Mouse (Mus musculus) fibroblast of lung, adult 2 months (primary cell): ENCODE data around the gene Pom121.

Experiments used
- DNase-seq: peaks from one replicate; pipeline ENCODE4 v3.0.0-alpha.2; 2011; ENCODE audit warnings: low read depth

Pom121 gene

DNA sequence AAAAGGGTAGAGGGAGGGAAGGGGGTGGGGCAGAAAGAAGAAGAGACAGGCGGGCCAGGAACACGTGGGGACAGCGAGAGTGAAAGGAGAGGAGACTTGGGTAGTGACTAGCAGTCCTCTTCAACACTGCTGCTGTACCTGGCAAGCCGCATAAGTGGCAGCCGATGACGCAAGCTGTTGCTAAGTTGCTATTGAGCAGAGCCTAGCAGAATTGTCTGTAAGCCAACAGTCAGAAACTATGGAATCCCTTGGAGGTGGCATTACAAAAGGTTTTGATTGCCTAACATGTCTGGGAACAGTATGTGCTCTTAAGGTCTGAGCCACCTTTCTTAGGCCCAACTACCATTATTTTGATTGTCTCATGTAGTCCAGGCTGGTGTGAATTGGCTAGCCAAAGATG lies 26.0 kb downstream of the Pom121 start:
- DNase-seq = no peak

- DNase-seq = no peak
Measured at GRCm38 (mm10) chr5:135367841-135368240, 26.5 kb downstream of the Pom121 start.

- DNase-seq = no peak
Measured at GRCm38 (mm10) chr5:135363540-135363939, 30.8 kb downstream of the Pom121 start.

DNA sequence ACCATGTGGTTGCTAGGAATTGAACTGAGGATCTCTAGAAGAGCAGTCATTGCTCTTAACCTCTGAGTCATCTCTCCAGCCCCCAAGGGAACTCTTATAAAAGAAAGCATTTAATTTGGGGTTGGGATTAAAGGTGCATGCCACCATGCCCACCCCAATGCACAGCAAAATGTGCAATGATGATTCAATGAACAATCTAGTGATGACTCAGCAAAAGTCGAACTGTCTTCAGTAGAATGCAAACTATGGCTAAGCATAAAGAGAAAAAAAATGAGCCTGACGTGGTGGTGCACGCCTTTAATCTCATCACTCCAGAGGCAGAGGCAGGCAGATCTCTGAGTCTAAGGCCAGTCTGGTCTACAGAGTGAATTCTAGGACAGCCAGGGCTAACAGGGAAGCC lies 31.8 kb downstream of the Pom121 start:
- no peak for DNase-seq

DNA sequence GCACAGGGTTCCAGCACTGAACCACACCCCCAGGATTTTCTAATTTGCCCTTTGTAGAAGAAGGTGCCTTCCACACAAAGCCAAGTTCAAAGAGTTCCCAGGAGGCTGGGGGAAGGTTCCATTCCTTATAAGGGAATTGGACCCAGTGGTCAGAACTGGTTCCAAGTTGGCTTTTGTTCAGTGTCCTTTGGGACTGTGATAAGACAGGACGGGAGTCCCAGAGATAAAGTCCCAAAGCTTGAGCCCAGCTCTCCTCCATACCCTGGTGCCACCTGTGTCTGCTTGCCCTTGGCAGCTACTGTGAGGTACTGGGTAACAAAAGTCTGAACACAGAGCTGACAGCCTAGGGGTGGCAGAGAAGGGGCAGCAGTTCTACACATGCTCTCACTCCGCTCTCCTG lies 34.6 kb downstream of the Pom121 start:
- no peak for DNase-seq

GRCm38 (mm10) chr5:135357556-135357955 lies 36.8 kb downstream of the Pom121 start:
- no peak for DNase-seq

GRCm38 (mm10) chr5:135356090-135356489 lies 38.3 kb downstream of the Pom121 start:
- DNase-seq = no peak

DNA sequence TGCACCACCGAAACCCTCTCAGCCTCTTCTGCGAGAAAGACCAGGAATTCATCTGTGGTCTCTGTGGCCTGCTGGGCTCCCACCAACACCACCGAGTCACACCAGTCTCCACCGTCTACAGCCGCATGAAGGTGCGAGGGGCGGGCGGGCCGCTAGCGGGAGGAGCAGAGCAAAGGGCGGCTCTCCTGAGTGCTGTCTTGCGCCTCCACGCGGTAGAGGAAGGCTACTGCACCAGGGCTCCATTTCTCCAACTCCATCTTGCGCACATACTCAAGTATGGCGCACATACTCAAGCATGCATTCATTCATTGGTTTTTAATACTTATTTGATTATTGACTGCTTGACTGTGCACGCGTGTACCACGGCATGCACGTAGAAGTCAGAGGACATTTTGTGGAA lies 40.8 kb downstream of the Pom121 start:
- DNase-seq = no peak

DNA sequence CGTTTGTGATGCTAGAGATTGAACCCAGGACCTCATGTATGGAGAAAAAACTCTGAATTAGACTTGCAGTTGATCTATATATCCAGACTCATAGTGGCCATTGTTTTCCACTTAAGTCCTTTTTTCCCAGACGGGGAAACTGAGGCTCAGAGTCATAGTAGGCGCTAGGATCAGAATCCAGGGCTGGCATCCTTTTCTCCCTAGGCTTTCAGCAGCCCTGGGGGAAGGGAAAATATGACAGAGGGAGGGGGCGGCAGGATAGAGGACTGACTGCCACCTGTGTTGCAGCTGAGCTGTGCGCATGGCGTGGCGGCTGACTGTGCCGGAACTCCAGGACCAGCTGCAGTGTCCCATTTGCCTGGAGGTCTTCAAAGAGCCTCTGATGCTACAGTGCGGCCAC lies 41.4 kb downstream of the Pom121 start, which contains the start of gene Trim50:
TSS of gene Trim50 (plus strand) at position 301 of the 400 bp plus-strand sequence.
- DNase-seq = no peak

- DNase-seq = no peak
Measured at GRCm38 (mm10) chr5:135351606-135352005, 42.7 kb downstream of the Pom121 start.

GRCm38 (mm10) chr5:135349862-135350261 lies 44.5 kb downstream of the Pom121 start, which contains the start of gene Fkbp6:
TSS of gene Fkbp6 (minus strand) at chr5:135350044.
- no peak for DNase-seq

DNA sequence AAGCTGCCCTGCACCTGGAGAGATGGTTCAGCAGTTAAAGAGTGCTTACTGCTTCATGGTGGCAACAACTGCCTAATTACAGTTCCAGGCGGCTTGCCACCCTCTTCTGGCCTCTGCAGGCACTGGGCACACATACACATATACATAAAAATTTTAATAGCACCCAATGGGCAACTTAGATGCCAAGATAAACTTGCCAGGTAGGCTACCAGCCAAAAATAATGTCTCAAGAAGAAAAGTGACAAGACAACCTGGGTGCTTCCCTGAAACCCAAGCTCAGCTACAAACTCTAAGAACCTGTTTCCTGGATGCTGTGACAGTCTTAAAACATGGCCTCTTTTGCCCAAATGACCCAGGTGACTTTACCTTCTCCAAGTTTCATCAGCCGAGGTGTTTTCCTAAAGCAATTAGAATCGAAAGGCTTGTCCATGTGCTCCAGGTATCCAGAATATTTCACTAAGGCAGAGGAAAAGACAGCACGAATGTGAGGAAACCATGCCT lies 46.8 kb downstream of the Pom121 start:
- no peak for DNase-seq

GRCm38 (mm10) chr5:135346430-135346829 lies 47.9 kb downstream of the Pom121 start:
- DNase-seq = no peak

GRCm38 (mm10) chr5:135345989-135346388 lies 48.4 kb downstream of the Pom121 start:
- no peak for DNase-seq

DNA sequence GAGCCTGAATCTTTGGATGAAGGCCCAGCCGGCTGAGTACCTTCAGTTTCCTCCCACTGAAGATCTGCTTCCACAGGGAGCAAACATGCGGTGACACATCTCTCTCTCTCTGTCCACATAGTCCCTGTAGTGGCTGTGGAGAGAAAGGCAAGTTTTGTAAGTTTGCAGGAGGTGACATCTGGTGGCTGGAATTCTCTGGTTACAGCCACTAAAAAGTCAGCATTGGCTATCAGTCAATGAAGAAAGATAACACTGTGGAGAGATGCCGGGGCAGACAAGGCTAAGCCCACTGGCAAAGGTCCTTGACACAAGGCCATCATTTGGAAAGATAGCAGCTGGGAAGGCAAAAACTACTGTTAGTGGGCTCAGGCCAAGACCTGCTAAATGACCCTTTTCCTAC lies 56.8 kb downstream of the Pom121 start:
- no peak for DNase-seq

- DNase-seq = no peak
Measured at GRCm38 (mm10) chr5:135331161-135331560, 63.2 kb downstream of the Pom121 start.

- no peak for DNase-seq
Measured at GRCm38 (mm10) chr5:135330201-135330600, 64.1 kb downstream of the Pom121 start.

DNA sequence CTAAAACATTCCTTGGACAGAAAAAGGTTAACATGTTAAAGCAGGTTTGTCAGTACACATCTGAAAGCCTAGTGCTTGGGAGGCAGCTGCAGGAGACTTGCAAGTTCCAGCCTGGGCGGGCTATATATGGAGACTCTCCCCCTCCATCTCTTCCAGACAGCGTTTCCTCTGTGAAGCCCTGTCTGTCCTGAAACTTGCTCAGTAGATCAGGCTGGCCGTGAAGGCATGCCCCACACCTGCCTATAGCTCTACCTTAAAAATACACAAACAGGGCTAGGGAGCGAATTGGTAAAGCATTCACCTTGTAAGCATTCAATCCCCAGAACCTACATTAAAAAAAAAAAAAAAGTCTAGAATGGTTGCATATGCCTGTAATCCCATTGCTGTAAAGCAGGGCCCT lies 64.9 kb downstream of the Pom121 start:
- DNase-seq = no peak
